Mouse (Mus musculus) brain, embryonic 14.5 days (tissue): ENCODE data around the gene Gnmt.
A peak's percentile ranks its signal among the peaks of the same experiment; 100 is the strongest.

Experiments
- CTCF ChIP-seq: fragments of 200-500 bp; IDR thresholded peaks from 2 replicates; pipeline ENCODE4 v1.5.1; 2012; ENCODE audit warnings: inconsistent platforms, mild to moderate bottlenecking, moderate library complexity, borderline replicate concordance; ENCODE audit not compliant: insufficient read depth, insufficient read length; ENCODE audit errors: extremely low read depth
- POLR2A ChIP-seq: fragments of 200-500 bp; IDR thresholded peaks from 2 replicates; pipeline ENCODE4 v1.6.1; 2012; ENCODE audit warnings: mild to moderate bottlenecking, inconsistent platforms, borderline replicate concordance; ENCODE audit not compliant: poor library complexity, insufficient read depth, insufficient read length, severe bottlenecking; ENCODE audit errors: extremely low read depth

GRCm38 (mm10) chr17:46725273-46725672 is 3.7 kb downstream of the Gnmt start:
- TF ChIP-seq POLR2A, result no peak
- TF ChIP-seq CTCF, result peak; percentile 57; the same call in 1 of the 2 replicates
